Mouse (Mus musculus) megakaryocyte-erythroid progenitor cell, adult 5-6 weeks (primary cell): ENCODE results near the gene Gngt2. TPM values are rescaled to one million over a fixed set of nuclear protein-coding genes. Genes with fewer than 3 reads are reported as not detected.

Source experiments
- ATAC-seq: replicated peaks from 2 replicates; pipeline ENCODE4 v1.8.0; 2016; ENCODE audit warnings: mild to moderate bottlenecking, inconsistent platforms; ENCODE audit not compliant: severe bottlenecking, poor library complexity, low FRiP score, low TSS enrichment
- total RNA-seq, 2 experiments: library from RNA; stranded (forward) in 1 of 2; stranded (reverse) in 1 of 2; fragments of 200-1000, 215-1000 nt in 1 of 2; fragments of >200 nt in 1 of 2; fragmentation: Nextera tagmentation in 1 of 2; gene quantifications; 2 replicates each; pipeline ENCODE4 v1.2.3; 2014 to 2017

Gngt2 gene
- total RNA-seq, 2 experiments from 2014 or later, result 4.4 to 4.6 TPM

DNA sequence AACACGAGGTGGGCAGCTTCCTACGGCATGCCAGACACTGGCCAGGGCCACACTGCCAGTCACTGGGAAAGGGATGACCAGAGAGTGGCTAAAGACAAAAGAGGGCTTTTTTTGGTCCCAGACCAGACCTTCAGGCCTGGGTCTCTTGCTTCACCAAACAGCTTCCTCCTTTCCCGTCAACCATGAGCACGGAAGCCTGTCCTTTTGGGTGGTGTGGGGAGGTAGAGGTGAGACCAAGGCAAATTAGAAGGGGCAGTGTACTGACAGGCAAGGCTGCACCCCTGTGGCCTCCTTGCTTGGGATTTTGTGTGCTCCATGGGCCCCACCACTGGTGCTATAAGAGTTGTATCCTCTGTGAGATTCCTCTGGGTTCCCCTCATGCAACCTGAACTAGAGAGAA is 1.6 kb downstream of the Gngt2 start:
- no peak for ATAC-seq

DNA sequence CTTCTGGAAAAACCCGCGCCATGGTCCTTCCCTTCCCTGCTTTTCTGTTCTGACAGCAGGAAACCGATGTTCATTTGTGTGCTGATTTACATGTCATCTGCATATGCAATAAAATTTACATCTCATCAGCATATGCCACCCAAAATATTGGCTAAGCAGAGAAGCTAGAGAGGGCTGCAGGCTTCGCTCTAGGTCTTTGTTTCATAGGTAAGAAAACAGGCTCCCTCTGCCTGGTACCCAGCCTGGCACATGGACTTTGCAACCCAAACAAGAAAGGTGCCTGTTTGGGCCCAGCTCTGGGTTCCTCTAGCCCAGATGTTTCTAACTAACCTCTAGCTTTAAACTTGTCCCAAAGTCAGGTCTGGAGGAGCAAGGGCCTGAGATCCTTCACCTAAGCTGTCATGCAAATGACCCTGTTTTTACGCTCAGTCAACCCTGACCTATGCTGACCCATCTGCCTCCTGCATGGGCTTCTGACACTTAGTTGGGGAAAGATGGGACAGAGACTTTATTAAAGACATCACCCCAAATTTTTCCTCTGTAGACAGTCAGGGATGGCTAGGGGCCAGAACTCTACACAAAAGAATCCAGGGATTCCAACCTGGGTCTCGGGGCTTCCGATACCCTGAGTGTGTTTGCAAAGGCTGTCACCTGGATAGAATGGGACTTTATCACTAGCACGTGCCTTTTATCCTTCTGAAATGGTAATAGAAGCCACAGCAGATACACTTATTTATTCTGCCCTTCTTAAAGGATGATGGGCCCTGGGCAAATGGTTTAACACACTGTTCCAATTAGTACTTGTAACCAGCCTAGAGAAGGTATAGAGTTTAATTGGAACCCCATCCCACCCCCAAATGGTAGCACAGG is 2.2 kb downstream of the Gngt2 start:
- no peak for ATAC-seq

DNA sequence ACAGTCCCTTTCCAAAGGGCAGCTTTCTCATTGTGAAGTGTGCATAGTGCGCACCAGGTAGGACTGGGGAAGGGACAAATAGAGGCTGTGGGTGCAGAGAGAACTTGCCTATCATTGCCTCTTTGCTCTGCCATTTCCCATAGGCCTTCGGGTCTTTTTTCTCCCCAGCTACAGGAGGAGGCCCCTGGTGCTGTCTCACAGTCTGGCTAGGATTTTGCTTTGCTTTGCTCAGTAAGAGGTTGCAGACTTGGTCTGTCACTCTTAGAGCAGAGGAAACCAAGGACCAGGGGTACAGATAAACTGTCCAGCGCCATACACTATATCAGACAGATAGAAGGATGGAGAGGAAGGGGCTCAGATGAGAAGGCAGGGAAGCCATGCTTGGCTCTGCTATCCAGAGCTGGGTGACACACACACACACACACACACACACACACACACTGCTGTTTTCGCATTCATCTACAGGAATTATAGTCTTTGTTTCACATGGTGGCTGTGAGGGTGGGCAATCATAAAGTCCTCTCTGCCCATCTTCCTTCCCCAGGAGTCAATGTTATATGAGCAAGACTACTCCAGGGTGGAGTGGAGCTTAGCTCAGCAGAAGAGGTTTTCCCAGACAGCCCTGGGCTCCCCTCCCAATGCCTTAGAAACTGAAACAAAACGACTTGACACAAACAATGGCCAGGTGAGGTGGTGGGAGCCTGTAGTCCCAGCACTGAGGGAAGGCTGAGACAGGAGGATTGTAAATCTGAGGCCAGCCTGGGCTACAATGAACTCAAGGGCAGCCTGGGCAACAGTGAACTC is 3.9 kb downstream of the Gngt2 start:
- no peak for ATAC-seq

DNA sequence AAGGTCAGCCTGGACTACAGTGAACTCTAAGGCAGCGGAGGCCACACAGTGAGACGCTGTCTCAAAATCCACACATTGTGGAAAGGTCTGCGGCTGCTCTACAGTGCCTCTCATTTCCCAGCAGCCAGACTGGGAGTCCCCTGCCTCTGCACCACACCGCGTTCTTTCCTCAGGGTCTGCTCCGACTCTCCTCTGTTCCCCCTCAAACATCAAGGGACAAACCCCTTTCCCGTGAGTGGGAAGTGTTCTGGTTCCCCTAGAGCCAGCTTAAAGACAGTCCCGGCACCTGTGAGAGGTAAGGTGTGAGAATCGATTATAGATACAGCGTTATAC is 4.4 kb downstream of the Gngt2 start:
- ATAC-seq, result peak; percentile 21; the same call in 1 of the 2 replicates

DNA sequence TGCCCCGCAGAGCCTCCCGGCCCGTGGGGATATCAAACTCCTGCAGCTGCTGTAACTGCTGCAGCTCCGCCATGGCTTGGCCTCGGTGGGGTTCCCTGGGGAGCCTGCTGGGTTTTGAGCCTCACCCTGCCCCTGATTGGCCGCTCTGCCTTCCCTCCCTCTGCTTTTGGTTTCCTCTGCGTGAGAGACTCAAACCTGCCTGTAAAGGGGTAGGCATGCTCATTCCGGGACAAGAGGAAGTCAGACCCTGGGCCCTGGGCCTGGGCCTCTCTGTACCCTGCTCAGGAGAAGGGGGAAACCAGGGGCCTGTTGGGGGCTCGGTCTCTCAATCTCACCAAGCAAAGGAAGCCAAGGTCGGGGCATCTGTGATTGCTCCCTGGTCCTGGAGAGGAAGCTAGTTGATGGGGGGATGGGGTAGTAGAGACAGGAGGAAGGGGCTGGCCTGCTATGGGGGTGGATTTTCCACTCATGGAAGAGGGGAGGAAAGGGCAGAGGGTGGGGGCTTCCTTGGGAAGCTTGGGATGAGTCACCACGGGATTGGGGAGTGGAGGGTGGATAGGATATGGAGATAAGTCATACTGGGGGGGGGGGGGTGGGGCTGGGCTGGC is 5.2 kb downstream of the Gngt2 start, which contains the start of gene Abi3:
Abi3 (minus strand) TSS at position 403 of the 608 bp plus-strand sequence.
- ATAC-seq, result peak; percentile 94

DNA sequence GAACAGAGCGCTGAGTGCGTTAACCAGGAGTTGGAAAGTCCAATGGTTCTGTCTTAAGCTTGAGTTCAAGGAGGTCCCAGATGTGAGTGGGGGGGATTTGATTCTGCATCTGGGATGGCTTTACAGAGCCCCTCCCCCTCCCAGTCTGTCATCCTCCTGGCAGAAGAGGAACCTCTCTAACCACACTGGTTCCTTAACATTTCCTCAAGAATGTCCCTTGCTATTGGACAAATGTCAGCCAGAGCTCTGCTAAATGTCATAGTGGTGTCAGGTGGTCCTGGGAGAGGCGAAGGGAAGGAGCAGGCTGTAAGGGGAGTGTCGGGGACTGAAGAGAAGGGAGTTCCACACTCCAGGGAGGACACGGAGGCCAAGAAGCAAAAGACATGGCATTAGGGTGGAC is 5.9 kb downstream of the Gngt2 start:
- ATAC-seq, result no peak

DNA sequence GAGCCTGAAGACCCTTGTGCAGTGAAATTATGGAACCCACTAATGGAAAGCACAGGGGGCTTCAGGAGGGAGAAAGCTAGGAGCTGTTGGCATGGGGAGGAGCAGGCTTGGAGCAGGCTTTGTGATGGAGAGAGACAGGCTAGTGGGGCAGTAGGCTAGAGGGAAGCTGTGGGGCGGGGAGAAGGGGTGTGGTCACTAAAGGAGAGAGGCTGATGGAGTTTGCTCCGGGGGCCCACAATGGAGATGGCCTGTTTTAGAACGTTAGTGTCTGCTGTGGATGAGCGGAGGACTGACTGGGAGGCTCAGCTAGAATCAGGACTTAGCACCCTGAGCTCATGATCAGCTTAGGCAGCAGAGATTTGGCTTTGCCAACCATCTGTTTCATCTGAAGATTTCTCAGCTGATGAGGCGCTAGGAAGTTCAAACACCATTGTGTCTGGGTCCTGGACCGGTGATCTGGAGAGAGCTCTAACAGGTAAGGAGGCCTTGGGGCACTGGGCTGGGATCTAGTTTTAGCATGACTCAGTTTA is 6.5 kb downstream of the Gngt2 start:
- no peak for ATAC-seq

DNA sequence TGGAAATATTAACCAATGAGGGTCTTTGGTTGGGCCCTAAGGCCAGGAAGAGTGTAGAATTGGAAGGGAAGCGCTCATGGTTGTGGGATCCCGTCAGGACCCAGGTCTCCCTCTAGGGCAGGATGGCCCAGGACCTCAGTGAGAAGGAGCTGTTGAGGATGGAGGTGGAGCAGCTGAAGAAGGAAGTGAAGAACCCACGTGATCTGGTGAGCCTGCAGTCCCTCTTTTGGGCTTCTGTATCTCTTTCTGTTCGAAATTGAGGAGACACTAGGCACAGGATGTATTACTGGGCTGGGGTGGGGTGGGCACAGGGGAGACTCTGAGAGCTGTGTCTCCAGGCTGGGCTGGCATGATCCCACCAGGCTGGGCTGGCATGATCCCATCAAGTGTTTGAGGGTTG is 7.9 kb downstream of the Gngt2 start:
- ATAC-seq, result no peak

DNA sequence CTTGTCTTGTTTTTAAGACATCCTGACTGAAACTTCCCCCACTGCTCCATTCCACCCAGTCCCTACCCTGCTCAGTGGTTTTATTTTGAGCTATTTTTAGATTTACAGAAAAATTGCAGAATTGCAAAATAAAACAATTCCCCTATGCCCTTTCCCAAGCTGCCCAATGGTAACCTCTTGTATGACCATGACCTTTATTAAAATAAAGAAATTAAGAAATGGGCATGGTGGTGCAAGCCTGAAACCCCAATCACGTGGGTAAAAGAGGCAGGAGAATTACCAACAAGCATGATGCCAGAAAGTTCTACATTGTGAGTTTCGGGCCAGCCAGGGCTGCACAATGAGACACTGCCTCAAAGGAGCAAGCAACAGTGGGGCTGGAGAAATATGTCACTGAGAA is 13.9 kb downstream of the Gngt2 start:
- ATAC-seq, result no peak

DNA sequence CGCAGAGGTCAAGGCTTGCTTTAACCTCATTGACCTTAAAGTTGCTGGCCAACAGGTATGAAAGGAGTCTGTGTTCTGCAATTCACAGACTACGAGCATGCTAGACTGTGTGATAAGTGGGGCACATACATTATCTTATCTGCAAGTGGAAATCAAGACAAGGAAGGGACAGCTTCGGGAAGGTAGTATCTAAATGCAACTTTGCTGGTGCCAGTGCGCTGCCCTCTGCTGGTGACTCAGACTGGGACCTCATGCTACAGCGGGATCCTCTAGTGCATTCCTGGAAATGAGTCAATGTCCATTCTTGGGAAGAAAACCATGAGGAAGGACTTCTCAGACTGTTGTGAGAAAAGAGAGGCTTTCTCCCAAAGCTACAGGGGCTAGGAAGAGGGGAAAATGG is 16.7 kb downstream of the Gngt2 start:
- no peak; the same call in 1 of the 2 replicates for ATAC-seq

DNA sequence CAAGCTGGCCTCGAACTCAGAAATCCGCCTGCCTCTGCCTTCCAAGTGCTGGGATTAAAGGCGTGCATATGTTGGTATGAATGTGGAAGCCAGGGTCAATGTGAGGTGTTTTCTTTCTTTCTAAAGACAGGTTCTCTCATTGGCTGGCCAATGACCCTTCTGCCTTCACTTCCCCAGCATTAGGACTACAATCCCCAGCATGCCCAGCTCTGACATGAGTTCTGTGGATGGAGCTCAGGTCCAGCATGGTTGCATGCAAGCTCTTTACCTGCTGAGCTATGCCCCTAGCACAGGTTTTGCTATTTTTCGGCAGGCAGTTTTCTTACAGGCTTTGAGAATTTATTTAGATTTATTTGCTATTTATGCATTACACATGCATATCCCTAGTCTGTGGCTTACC is 20.3 kb downstream of the Gngt2 start:
- no peak for ATAC-seq

DNA sequence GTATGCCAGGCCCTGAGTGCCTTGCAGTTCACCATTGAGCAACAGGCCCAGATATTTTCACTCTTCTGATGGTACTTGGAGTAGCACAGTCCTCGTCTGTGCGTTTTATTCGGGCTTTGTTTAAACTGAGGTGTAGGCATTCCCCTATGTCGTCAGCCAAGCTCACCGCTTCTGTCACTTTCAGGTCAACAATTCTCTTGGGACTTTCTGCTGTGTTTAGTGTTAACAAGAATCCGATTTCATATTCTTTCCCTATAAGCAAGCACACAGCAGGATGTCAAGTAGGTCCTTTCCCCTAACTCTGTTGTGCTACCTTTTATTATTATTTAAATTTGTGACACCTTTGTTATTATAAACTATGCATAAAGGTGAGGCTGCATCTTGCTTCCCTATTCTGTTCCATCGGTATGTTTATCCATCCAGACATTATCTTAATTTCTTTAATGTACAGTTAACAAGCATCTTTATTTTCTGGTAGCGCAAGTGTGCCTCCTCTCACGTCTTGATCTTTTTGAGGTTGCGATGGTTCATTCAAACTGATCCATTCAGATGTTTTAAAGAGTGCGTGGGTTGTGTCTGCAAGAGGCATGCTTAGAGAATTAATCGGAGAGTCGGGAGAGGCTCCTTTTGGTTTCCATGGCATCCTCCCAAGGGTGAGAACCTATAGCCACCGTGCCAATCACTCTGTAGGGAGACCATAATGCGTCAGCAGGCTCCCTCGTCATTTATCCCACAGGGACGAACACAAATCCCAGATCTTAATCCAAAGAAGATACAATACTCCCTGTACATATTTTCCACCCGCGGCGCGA is 20.9 kb downstream of the Gngt2 start:
- no peak for ATAC-seq

DNA sequence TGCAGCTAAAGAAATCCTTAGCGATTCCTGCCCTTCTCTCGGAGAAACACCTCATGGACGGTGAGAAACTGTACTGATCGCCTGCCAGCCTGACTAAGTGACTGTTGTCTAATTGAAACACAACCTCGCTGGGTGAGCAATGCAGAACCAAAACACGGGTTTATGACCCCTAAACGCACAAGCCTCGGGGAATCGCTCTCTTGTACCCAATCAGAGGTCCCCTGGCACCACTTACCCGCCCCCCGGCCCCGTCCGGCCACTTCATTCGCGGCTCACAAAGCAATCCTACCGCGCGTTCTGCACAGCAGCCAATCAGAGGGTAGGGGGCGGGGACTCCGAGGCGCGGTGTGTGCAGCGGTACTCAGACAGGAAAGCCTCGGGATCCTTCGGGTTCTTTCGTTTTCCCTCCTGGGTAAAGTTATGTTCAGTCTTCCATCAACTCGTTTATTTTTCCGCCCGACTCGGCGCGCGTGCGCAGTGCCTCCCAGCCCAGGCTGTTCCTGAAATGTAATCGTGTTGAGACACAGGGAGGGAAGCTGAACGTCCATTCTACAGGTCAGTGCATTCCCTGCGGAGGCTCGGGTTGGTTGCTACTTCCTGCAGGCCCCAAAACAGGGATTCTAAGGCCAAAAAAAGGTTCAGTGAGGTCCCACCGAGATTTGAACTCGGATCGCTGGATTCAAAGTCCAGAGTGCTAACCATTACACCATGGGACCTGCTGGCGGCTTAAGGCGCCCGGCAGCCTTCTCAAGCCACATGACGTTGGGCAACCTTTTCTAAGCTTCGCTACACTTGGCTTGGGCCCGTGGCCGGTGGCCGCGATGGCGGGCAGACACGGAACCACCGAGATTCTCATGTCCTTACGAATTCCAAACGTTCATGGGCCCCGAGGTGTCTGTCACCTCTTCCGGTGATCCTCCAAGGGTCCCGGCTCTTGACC is 21.8 kb downstream of the Gngt2 start:
- ATAC-seq, result peak; percentile 91

DNA sequence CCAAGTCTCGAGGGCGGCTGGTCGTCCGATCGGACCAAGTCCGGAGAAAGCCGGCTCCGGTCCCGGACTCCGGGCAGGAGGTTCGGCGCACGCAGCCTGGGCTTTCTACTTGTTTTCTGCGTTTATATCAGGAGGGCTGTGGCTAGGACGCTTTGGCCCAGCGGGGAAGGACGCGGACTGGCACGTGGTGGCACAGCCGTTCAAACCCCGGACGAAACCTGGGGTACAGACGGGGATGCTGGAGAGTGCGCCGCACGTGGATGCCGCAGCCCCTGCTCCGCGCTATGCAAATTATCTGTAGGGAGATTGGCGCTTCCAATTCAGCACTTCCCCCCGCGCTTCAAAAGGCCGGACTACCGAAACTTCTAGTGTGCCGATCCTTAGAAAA is 22.4 kb downstream of the Gngt2 start:
- peak; percentile 42 for ATAC-seq

DNA sequence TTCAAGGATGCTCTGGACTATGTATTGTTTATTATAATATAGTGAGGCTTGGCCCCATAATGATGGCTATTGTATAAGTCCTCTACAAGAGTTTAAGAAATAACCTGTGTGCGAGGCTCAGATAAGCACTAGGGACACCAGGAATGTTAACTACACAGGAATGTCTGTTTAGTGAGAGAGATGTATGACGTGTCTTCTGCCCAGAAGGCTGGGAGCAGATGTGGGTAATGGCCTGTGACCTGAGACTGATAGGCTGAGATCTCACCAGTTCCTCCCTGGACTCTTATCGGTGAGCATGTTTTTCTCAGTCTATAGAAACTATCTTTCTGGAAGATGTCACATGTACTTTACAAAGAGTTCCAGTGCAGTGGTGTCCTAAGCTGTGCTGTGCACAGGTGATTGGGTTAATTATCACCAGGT is 23.1 kb downstream of the Gngt2 start:
- peak; percentile 68 for ATAC-seq

DNA sequence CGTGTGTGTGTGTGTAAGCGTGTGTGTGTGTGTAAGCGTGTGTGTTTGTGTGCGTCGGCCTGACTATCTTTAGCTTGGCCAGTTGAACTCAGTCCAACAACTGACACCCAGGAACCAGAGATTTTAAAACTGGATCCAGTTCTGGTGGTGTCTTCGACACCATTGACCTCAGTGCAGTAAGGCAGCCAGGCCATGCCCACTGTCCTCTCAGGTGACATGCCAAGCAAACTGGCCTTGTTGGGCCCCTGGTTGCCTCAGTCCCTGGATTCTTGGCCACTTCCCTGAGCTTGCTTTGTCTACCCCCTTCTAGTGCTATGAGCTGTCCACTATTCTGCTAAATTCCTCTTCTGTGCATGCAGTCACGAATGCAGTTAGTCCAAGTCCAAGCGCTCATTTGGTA is 24.4 kb downstream of the Gngt2 start:
- ATAC-seq, result no peak

DNA sequence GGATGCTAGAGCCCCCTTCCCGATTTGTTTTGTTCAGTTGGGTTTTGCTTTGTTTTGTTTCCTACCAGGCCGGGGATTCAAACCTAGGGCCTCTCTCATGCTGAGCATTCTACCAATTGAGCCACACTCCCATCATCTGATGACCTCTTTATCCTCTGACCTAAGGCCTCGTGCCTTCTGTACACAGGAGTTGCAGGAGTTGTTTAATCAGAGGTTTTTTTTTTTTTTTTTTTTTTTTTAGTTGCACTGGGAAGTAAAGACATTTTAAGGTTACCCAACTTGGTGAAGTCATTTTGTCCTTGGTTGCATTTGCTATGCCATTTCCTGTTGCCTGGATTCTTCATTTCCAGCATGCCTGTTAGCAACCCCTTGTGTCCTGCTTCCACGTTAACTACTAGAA is 32.4 kb downstream of the Gngt2 start:
- ATAC-seq, result no peak

DNA sequence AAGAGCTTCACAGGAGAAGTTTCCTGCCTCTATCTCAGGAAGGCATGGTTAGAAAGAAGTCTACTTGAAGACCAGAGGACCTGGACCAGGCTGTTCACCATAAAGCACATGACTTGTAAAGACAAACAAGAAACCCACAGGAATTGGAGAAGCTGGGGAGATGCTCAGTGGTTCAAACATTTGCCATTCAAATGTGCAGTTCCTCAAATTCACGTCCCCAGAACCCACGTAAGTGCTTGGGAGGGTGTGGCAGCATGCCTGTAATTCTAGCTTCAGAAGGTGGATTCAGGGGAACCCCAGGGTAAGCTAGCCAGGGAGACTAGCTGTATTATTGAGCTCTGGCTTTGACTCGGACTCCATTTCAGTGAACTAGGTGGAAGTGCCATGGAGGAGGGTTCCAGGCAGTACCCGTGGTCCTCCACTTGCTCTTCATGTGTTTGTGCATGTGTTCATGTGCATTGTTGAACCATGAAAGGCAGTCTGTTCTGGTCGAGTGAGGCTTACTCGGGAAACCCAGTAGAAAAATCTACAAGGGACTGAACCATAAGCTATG is 33.0 kb downstream of the Gngt2 start:
- ATAC-seq, result no peak
